Mouse (Mus musculus): Measurements from ENCODE around the gene Polr3c.
A peak's percentile ranks its signal among the peaks of the same experiment; 100 is the strongest.
"Not testable (repeated sequence)": the region's sequence is repeated elsewhere in the genome, so short reads cannot be mapped to it uniquely, and the experiment has no call there.

Polr3c gene

GRCm38 (mm10) chr3:96675171-96675570, 52.3 kb downstream of the Polr3c start:
- DNase-seq (ENCODE audit: low spot score), result no peak

DNA sequence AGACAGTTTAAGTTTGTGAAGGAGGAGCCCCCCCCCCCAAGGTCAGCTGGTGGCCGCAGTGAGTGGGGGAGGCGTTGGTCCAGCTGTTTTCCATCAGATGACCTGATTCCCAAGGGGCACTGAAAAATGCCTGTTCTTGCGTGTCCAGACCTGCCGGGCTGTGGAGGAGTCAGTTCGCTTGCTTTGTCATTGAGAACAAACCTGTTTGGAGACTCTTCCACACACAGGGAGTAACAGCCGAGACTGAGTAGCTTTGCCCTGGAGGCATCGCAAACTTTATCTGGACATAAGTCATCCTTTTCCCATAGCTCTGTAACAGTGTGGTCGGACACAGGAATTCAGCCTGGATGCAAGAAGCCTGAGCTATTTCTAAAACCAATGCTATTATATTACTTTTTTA, 53.0 kb downstream of the Polr3c start:
- DNase-seq (ENCODE audit: low spot score), result no peak

- no peak for DNase-seq (ENCODE audit: low spot score)
Measured at GRCm38 (mm10) chr3:96673514-96673913, 53.9 kb downstream of the Polr3c start.

DNA sequence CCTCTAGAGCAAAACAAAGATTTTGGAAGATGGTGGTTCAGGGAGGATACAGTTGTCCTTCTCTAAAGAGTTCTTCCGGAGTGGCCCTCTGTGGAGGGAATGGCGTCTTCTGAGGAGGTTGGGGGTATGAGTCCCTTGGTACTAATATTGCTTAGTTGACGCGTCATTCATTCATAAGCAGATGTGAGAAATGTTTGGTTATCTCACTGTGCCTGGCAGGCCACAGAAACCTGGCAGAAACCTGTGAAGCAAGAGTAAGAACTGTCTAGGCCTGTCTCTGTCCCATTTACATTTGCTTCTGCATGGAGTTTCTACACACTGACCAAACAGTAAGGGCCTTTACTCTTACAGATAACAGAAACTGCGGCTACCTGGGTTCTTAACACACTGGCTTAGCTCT, 55.9 kb downstream of the Polr3c start:
- DNase-seq (ENCODE audit: low spot score), result no peak

DNA sequence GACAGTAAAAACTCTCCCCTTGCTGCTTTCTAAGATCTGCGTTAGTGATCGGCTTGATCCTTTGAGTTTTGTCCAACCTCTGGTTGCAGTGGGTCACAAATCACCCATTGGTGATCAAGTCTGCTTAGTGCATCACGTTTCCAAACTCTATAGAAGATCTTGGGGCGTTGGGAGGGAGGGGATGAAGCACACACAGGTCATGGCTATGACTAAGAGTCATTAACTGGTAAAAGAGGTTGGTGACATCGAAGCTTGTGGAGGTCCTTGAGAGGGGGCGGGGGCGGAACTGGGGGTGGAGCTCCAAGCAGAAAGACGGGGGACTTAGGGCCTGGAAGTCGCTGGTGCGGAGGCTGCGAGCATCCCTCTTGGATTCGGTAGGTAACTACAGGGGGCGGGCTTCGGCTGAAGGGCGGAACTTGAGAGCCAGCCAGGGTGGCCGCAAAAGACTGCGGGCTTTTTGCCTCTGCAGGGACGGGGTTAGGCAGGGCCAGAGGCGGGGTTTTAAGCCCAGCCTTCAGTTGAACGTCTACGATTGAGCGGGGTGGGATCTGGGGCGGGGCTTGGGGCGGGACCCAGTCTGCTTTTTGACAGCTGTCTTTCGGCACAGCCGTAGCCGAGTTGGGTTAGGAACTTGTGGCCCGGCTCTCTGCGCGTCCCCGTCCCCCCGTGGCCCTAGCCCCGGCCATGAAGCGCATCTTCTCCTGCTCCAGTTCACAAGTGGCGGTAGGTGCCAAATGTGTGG, 57.5 kb downstream of the Polr3c start, which contains the start of gene Ankrd35:
Gene Ankrd35 (plus strand): TSS at position 405 of the 742 bp plus-strand sequence.
- peak; percentile 39 for DNase-seq (ENCODE audit: low spot score)

DNA sequence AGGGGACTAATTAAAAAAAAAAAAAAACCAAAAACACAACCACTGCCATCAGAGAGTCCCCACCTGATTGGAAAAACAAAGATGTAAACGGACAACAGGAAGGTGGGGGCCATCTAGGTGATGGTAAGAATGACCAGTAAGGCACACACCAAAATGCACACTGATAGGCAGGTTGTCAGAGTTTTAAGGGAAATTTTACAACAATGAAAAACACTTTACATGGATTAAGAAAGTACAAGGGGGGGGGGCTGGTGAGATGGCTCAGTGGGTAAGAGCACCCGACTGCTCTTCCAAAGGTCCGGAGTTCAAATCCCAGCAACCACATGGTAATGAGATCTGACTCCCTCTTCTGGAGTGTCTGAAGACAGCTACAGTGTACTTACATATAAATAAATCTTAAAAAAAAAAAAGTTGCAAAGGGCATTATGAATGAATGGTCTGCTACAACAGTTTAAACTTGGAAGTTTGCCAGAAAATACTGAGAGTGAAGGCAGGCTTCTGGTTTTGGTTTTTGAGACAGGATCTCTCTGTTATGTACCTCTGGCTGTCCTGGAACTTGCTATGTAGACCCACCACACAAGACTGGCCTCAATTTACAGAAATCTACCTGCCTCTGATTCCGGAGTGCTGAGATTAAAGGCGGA, 58.9 kb downstream of the Polr3c start:
- DNase-seq (ENCODE audit: low spot score), result no peak

DNA sequence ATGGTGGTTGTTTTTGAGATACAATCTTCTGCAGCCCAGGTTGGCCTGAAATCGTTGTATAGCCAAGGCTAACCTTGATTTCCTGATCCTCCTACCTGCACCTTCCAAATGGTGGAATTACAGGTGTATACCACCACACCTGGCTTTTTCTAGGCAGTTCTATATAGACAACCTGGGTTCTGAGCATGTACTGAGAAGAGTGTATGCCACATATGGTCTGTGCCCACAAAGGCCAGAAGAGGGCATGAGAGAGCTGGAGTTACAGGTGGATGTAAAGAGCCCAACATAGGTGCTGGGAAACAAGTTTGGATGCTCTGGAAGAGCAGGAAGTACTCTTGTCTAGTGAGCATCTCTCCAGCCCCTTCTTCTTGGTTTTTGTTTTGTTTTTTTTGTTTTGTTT, 60.1 kb downstream of the Polr3c start:
- DNase-seq (ENCODE audit: low spot score), result no peak

DNA sequence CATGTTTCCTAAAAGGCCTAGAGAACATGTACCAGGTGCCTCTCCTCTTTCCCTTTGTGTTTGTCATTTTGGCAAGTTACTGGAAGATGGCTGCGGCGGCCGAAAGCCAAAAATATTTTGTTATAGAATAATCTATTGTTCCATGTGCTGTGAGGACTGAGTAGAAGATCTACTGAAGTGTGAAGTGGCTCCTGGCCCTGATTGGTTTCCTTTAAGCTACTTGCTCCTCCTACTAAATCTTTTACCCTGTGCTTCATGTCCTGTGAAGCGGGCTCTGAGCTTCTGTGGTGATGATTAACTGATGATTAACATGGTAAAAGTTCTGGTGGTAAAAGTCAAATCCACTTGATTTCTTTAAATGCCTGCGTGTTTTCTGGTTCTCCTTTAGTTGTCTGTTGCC, 60.5 kb downstream of the Polr3c start:
- no peak for DNase-seq (ENCODE audit: low spot score)

GRCm38 (mm10) chr3:96665732-96666363, 61.6 kb downstream of the Polr3c start:
- not testable (repeated sequence) for DNase-seq (ENCODE audit: low spot score)

- DNase-seq (ENCODE audit: low spot score), result peak; percentile 74
Measured at GRCm38 (mm10) chr3:96663432-96664239, 63.8 kb downstream of the Polr3c start.

GRCm38 (mm10) chr3:96662731-96663316, 64.6 kb downstream of the Polr3c start:
- no peak for DNase-seq (ENCODE audit: low spot score)

Measured in ovary, postnatal 10 days (tissue).